Mouse (Mus musculus): ENCODE results near the gene Gfi1. TPM values are rescaled to one million over a fixed set of nuclear protein-coding genes. Genes with fewer than 3 reads are reported as not detected.

Gfi1 gene
- total RNA-seq, 2 experiments from 2014 or later, result not detected

DNA sequence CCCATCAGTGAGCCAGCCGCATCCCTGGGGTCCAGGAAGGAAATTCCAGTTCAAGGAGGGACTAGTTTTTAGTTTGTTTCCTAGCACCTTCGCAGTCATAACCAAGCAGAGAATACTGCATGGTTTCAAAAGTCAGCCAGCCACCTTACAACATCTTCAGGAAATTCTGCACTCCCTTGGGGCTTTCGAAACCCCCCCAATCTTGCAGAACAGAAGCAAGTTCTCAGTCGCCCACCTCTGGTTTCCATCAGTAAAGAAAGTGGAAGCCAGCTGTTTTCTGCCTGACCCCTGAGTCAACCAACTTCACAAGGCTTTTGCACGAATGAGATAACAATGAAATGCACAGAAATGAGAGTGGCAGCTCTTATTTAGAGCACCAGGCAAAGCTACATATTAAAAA is 47.4 kb downstream of the Gfi1 start:
- DNase-seq (ENCODE audit: low spot score), result no peak

Other genes starting within 250 kb of the Gfi1 start
- not detected for gene Gm42669, start 218.4 kb downstream of the Gfi1 start, total RNA-seq (2021)
- under 1 TPM in 1 of 2 experiments, not detected in 1; 0.05 TPM for gene 1700028K03Rik, start 191.3 kb downstream of the Gfi1 start, total RNA-seq (2021)
- gene Rpap2, start 128.7 kb downstream of the Gfi1 start, total RNA-seq (2021), result 10 to 100 TPM; 11.9 to 12.5 TPM
- 1 to 10 TPM; 4.7 to 6.5 TPM for gene Glmn, start 128.1 kb downstream of the Gfi1 start, total RNA-seq (2021)
- gene Ube2d2b, start 104.1 kb upstream of the Gfi1 start, total RNA-seq (2021), result not detected
- 10 to 100 TPM; 15.5 to 18.9 TPM for gene Evi5, start 149.1 kb upstream of the Gfi1 start, total RNA-seq (2021)
- gene Rpl5, start 174.5 kb upstream of the Gfi1 start, total RNA-seq (2021), result 10 to 100 TPM; 35.3 to 39.0 TPM